Mouse (Mus musculus): ENCODE data around the gene Rack1.

DNA sequence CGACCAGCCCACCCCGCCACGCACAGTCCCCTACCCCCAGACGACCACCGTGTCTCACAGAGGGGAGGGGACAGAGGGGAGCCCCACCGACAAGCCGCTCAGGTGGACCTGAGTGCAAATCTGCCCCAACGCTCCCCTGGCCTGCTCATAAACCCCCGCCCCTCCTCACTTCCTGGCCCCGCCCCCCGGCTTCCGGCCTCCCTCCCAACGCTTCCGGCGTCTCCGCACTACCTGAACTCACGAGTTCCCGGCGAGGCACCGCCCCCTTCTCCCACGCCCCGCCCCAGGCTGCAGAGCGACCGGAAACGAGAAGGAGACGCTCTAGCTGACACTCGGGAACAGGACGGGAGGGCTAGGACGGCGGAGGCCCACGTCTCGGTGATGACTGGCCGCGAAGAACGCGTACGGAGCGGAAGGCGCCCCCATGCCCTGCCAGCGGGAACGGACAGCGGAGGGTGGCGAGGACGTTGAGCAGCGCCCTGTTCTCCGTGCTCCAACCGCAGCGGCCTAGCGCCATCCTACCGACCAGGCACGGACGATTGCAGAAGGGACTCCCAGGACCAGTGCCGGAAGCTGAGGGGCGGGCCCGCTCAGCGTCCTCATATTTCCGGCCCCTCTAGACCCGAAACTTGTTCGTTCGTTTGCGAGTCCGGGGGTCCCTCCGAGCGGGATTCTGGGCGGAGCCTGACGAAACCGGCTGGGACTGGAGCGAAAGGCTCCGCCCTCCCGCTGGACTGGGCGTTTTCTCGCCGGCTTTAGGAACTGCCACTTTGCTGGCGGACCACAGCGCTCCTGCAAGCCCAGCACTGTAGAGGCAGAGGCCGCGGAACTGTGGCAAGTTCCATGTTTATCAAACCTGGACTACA is 16.9 kb downstream of the Rack1 start, which contains the start of gene Trim41:
- peak in 1 of 2 experiments; percentile 53; a peak in 2 of 4 replicates for TF ChIP-seq EP300 (IDR thresholded peaks at IDR 0.05; ENCODE audit: low read depth in 1 of 2, low read length in 2 of 2)
- peak; percentile 63 for TF ChIP-seq USF1 (IDR thresholded peaks at IDR 0.05; ENCODE audit: low read depth, low read length)
- TF ChIP-seq CTCF (IDR thresholded peaks at IDR 0.05 in 2 of 3, conservative IDR thresholded peaks at IDR 0.05 in 1 of 3; ENCODE audit: control insufficient read depth in 1 of 3, insufficient read depth in 1 of 3, low read depth in 2 of 3, low read length in 3 of 3, poor library complexity in 1 of 3, severe bottlenecking in 1 of 3) = no peak
- TF ChIP-seq ZMIZ1 (IDR thresholded peaks at IDR 0.05; ENCODE audit: low read depth, low read length) = peak; percentile 69
- TF ChIP-seq ELF1 (IDR thresholded peaks at IDR 0.05; ENCODE audit: low read depth, low read length) = peak; percentile 89
- no peak for TF ChIP-seq BHLHE40 (IDR thresholded peaks at IDR 0.05; ENCODE audit: borderline replicate concordance, low read depth, low read length)
- no peak for TF ChIP-seq ZC3H11A (IDR thresholded peaks at IDR 0.05; ENCODE audit: low read depth, low read length)
- TF ChIP-seq POLR2A (IDR thresholded peaks at IDR 0.05; ENCODE audit: control insufficient read depth in 1 of 2, insufficient read depth in 1 of 2, low read depth in 1 of 2, low read length in 2 of 2, poor library complexity in 1 of 2) = peak; percentile 85 to 87
- TF ChIP-seq GATA1 (IDR thresholded peaks at IDR 0.05; ENCODE audit: low read depth, low read length) = no peak
- TF ChIP-seq USF2 (IDR thresholded peaks at IDR 0.05; ENCODE audit: borderline replicate concordance in 1 of 2, insufficient read depth in 1 of 2, low read depth in 1 of 2, low read length in 2 of 2) = no peak
- TF ChIP-seq NRF1 (IDR thresholded peaks at IDR 0.05; ENCODE audit: insufficient read depth, low read depth, low read length, poor library complexity, severe bottlenecking) = 0 out of 2 replicates have a peak, but pooled peaks have one; percentile 23
- no peak; the same call in 1 of the 2 replicates for TF ChIP-seq MEF2A (IDR thresholded peaks at IDR 0.05; ENCODE audit: extremely low read depth, insufficient replicate concordance, low read depth, low read length, poor library complexity, severe bottlenecking)
- peak; percentile 80 for TF ChIP-seq NELFE (IDR thresholded peaks at IDR 0.05; ENCODE audit: low read depth, low read length)
